43 mouse cellular contexts compared by ENCODE assay signal in genomic region chr7:42551766-42552165, GRCm38 (mm10). TPM values are rescaled to one million over a fixed set of nuclear protein-coding genes. Genes with fewer than 3 reads are reported as not detected.
"Had no signal": no experiment of that assay in that cellular context is flagged by ENCODE, and none has a peak within 500 bp of the region (broad histone marks: within the 10 kb centered on the region; RNA-seq: fewer than 3 reads in every experiment).

No protein-coding gene starts in this region.

- H3K27ac ChIP-seq: gastrocnemius, adult 2 months; heart, embryonic 10.5 days; hindbrain, embryonic 10.5 days; hindbrain, embryonic 12.5 days; hindbrain, embryonic 14.5 days; hindbrain, postnatal 0 days; kidney, embryonic 15.5 days; kidney, postnatal 0 days; left cerebral cortex, adult 2 months; limb, embryonic 10.5 days; limb, embryonic 12.5 days; liver, embryonic 13.5 days; liver, embryonic 15.5 days had no signal

- H3K36me3 ChIP-seq: heart, embryonic 10.5 days; heart, embryonic 12.5 days; hindbrain, embryonic 10.5 days; hindbrain, embryonic 12.5 days; kidney, embryonic 15.5 days; limb, embryonic 10.5 days; limb, embryonic 12.5 days; liver, embryonic 13.5 days; liver, embryonic 15.5 days had no signal

- H3K27me3 ChIP-seq: heart, embryonic 12.5 days; hindbrain, embryonic 12.5 days; kidney, embryonic 15.5 days; limb, embryonic 12.5 days; liver, embryonic 13.5 days; liver, embryonic 15.5 days had no signal

- ATAC-seq: hindbrain, postnatal 0 days; intestine, embryonic 16.5 days had no signal

- DNase-seq: gastrocnemius, adult 2 months; gastrocnemius, postnatal 10 days; gastrocnemius, postnatal 25 days; heart, adult 18-20 months; heart, postnatal 10 days; heart, postnatal 4 days; kidney, adult 11 months; kidney, adult 2 months; kidney, adult 9 months; kidney, postnatal 14 days; kidney, postnatal 36 days; layer of hippocampus, adult 9-11 months; layer of hippocampus, postnatal 36 days; liver; liver, embryonic 13.5 days had no signal

- H3K4me3 ChIP-seq: gastrocnemius, adult 2 months; heart, embryonic 10.5 days; heart, embryonic 12.5 days; hindbrain, embryonic 10.5 days; hindbrain, embryonic 12.5 days; kidney, embryonic 15.5 days; left cerebral cortex, adult 2 months; limb, embryonic 10.5 days; limb, embryonic 12.5 days; liver, embryonic 13.5 days; liver, embryonic 15.5 days had no signal

- H3K4me2 ChIP-seq: heart, embryonic 12.5 days; hindbrain, embryonic 12.5 days; hindbrain, embryonic 14.5 days; kidney, embryonic 15.5 days; limb, embryonic 12.5 days; liver, embryonic 11.5 days; liver, embryonic 13.5 days; liver, embryonic 15.5 days had no signal

- H3K9ac ChIP-seq: heart, embryonic 12.5 days; hindbrain, embryonic 12.5 days; hindbrain, embryonic 14.5 days; kidney, embryonic 15.5 days; limb, embryonic 12.5 days; liver, embryonic 13.5 days; liver, embryonic 15.5 days had no signal

- H3K9me3 ChIP-seq: liver, embryonic 15.5 days had no signal

- H3K4me1 ChIP-seq: heart, embryonic 10.5 days; heart, embryonic 12.5 days; hindbrain, embryonic 10.5 days; hindbrain, embryonic 12.5 days; kidney, embryonic 15.5 days; limb, embryonic 10.5 days; limb, embryonic 12.5 days; liver, embryonic 13.5 days; liver, embryonic 15.5 days had no signal

RNA-seq across cellular contexts. Expression of gene Gm21028, which starts 26.6 kb away (rescaled TPM):
- total RNA-seq: gastrocnemius, adult 2 months; gastrocnemius, postnatal 10 days; gastrocnemius, postnatal 25 days; gastrocnemius, postnatal 4 days; granulocyte monocyte progenitor cell, adult 5-6 weeks; heart, adult 18-20 months; heart, adult 8-10 months; heart, postnatal 10 days; heart, postnatal 25 days; heart, postnatal 4 days; hindbrain, postnatal 0 days; layer of hippocampus, adult 18-20 months; layer of hippocampus, adult 8-10 months; layer of hippocampus, postnatal 14 days; layer of hippocampus, postnatal 36 days; left cerebral cortex, adult 2 months; left cerebral cortex, postnatal 14 days; left cerebral cortex, postnatal 36 days had no signal
- polyA plus RNA-seq: heart, embryonic 10.5 days; heart, embryonic 12.5 days; heart, embryonic 14.5 days; heart, embryonic 16.5 days; hindbrain, embryonic 10.5 days; hindbrain, embryonic 12.5 days; hindbrain, embryonic 14.5 days; hindbrain, postnatal 0 days; intestine, embryonic 14.5 days; intestine, embryonic 16.5 days; kidney, adult 2 months; kidney, embryonic 15.5 days; large intestine, adult 2 months; limb, embryonic 10.5 days; limb, embryonic 12.5 days; limb, embryonic 14.5 days; liver, embryonic 11.5 days; liver, embryonic 13.5 days; liver, embryonic 15.5 days had no signal

RNA-seq across cellular contexts. Expression of gene Zfp977, which starts 40.6 kb away (rescaled TPM):
- total RNA-seq: gastrocnemius, postnatal 25 days; granulocyte monocyte progenitor cell, adult 5-6 weeks had no signal
- polyA plus RNA-seq: large intestine, adult 2 months had no signal
